Mouse (Mus musculus) spleen, postnatal 14 days (tissue): Measurements from ENCODE around the gene Fshb.

Experiments used
- DNase-seq, 2 experiments: peaks; one replicate each; pipeline ENCODE4 v3.0.0; 2021 to 2022; ENCODE audit warnings: low spot score in 2 of 2

Gene Fshb

DNA sequence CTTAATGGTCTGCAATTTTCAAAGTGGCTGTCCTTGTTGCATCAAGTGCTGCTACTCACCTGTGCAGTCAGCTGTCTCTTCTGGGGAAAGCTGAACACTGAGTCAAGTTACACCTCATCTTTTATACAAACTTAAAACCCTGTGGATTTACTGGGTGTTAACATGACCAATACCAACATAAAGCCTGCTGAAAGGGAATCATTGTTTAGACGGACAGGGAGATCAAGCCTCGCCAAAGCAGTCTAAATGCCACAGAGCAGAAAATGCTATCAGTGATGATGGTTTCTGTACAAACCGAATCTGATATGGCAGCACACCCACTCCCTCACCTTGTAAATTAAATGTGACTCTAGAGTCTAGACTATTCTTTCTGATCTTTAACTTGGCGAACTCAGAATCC is at the start of gene Fshb:
TSS of gene Fshb (minus strand) at position 101 of the 400 bp plus-strand sequence.
- DNase-seq, result no peak

- no peak for DNase-seq
Observed at GRCm38 (mm10) chr2:107084256-107084655, 24.8 kb upstream of the Fshb start.

DNA sequence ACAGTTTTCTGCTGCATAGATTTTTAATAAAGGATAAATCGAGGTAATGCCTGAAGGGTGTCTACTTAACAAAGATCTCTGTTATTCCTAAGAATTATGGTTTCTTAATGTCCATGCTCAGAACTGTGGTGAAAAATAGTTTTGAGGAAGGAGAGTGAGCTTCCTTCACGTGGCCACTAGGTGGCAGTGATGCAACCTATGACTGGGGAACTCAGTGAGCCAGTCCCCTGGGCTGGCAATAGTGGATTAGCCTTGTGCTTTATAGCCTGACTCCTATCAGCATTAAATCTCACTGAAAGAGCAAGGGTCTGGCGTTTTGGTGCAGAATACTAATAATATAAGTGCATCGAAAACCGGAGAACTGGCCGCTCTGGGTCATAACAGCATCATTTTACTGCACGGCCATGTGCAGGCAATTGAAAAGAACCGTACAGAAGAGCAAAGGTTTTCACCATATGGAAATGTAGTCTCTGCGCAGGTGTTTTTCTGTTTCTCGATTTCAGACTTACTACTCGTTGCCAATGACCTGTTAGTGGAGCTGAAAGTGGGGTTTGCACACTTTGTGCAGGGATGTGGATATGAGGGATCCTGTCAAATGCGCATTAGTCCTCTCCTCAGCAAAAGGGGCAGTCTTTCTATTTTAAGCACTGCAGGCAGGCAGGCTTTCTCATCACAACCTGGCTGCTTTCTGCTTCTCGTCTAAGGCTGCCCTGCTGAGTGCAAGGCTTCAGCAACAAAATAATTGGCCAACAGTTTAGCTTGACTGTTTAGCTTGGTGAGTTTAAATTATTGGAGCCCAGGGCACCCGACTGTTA is 23.8 kb upstream of the Fshb start:
- DNase-seq, result no peak

DNA sequence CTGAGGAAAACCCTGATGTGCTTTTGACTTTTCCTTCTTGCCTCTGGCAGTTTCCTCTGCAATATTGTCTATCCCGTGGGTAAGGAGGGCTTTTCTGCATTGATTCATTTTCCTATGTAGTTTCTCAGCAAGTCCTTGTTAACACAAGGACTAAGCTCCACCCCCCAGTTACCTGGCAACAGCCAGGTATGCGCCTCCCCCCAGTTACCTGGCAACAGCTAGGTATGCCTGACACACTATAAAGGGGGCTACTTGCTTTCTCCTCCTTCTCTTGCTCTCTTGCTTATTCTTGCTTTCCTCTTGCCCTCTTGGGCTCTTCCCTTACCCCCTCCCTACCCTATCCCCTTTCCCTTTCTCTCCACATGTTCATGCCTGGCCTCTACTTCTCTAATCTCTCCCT is 3.8 kb upstream of the Fshb start:
- no peak for DNase-seq

- no peak for DNase-seq
Observed at GRCm38 (mm10) chr2:107045955-107046354, 13.5 kb downstream of the Fshb start.

DNA sequence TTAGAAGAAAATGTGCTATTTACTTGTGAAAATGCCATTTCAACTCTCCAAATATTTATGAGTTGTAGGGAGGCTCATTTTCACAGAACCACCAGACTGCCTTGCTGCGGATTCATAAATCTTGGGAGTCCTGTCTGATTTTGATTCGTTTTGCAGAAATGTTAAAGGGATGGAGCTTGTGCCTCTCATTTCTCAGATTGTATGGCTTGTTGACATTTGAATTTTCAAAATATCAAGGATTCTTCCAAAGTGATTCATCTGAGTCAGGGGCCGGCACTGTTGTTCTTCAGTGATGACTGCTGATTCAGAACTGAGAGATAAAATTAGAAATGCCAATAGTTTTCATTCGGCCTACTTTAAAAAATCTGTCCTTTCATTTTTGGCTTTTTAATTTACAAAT is 18.6 kb downstream of the Fshb start:
- DNase-seq, result no peak

- DNase-seq, result no peak
Observed at GRCm38 (mm10) chr2:107035980-107036379, 23.5 kb downstream of the Fshb start.

DNA sequence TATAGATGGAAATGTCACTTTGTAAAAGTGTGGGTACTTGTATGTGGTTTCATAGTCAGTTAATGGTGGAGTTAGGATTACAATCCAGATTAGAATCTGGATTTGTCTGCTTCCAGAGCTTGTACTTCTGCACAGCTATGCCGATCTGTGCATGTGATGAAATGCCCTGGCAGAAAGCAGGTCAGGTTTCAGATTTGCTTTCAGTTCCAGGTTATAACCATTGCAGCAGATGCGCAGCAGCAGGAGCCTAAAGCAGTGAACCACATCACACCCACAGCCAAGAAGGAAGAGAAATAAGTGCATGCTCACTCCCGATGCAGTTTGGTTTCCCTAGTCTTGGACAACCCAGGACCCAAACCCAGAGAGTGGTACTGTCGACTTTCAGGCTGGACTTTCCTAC is 34.8 kb downstream of the Fshb start:
- no peak for DNase-seq

- DNase-seq, result no peak
Observed at GRCm38 (mm10) chr2:107022713-107023112, 36.7 kb downstream of the Fshb start.

DNA sequence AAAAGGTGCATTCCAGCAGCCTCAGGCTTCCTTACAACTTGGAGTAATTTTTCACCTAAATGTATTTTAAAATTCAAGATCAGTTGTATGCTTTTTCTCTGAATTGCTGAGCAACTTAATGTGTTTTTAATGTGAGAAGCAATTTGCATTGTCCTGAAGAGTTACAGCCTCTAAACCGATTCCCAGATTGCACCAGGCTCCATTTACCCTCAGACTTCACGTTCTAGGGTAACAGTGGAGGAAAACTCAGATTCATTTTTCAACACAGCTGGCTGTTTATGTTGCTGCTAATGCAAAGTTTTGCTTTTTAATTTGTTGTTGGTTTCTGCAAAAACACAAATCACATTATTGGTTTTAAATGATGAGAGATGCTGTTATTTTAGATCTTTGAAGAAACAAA is 40.1 kb downstream of the Fshb start:
- DNase-seq, result no peak

DNA sequence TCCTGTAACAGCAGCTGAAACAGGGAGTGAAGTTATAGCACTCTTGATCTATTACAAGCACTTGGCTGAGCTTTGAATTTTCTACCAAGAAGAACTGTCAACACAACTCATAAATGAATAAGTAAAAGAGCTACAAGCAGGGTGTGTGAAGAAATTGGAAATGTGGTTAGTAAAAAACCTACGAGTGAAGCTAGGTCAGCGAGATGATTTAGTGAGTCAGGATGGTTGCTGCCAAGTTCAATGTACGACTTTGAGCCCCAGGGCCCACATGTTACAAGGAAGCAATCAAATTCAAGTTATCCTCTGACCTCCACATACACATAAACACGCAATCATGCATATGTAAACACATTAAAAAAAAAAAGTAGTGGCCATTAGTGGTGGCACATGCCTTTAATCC is 46.3 kb downstream of the Fshb start:
- no peak for DNase-seq

DNA sequence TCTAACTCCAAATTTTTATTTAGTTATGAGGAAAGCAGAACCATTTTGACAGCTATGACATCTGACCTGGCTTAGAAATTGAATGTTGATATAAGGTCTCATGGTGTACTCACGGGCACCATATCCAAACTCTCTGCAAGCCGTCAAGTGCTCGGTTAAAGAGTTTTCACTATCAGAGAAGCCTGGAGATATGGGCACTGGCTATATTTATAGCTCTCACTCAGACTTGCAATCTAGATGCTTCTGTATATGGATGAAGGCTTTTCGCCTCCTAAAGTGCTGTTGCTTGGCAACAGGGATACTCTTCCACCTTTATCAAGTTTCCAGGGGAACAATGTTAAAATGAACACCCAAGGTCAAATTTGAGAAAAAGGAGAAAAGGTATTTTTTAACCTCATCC is 47.1 kb downstream of the Fshb start:
- no peak for DNase-seq

DNA sequence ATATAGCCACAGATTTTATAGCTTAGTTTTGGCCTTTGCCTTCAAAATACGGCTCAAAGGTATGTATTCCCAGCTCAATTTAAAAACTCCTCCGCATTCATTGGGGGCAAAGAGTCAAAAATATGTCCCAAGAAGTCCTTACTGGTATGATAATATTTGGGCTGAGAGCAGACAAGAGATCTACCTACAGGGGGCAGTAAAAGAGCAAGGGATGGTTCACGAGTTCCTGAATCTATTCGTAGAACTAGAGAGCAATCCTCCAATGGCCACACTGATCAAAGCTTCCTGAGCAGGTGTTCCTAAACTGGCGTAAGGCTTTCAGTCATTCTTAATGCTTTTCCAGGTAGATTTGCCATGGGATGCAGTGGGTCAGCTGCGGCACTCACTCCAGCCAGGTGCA is 49.3 kb downstream of the Fshb start:
- DNase-seq, result no peak

- DNase-seq, result no peak
Observed at GRCm38 (mm10) chr2:107006378-107006777, 53.1 kb downstream of the Fshb start.
